Mouse (Mus musculus): Measurements from ENCODE around the gene Samd5. TPM values are rescaled to one million over a fixed set of nuclear protein-coding genes. Genes with fewer than 3 reads are reported as not detected.

Samd5 gene
- 4.8 and 5.6 TPM in 2 replicates for polyA plus RNA-seq (2012; rRNA removed)

GRCm38 (mm10) chr10:9674561-9675521 is at the start of gene Samd5:
TSS of gene Samd5 (minus strand) at chr10:9675208.

Other genes with a start within 250 kb of the Samd5 start
- 17.9 and 19.5 TPM in 2 replicates for gene Stxbp5, start 225.9 kb upstream of the Samd5 start, polyA plus RNA-seq (2012; rRNA removed)

Data from central nervous system, embryonic 18 days (tissue).